Mouse (Mus musculus) olfactory bulb, adult 2 months (tissue): ENCODE measurements around the gene Ssr2.

Experiments
- CTCF ChIP-seq: fragments of 200-500 bp; IDR thresholded peaks from 2 replicates; pipeline ENCODE4 v1.5.1; 2012; ENCODE audit warnings: low read depth, mild to moderate bottlenecking, low read length, moderate library complexity; ENCODE audit not compliant: insufficient read depth
- POLR2A ChIP-seq: fragments of 200-500 bp; IDR thresholded peaks from 2 replicates; pipeline ENCODE4 v1.6.1; 2012; ENCODE audit warnings: mild to moderate bottlenecking, low read depth, low read length, moderate library complexity; ENCODE audit not compliant: insufficient read depth

DNA sequence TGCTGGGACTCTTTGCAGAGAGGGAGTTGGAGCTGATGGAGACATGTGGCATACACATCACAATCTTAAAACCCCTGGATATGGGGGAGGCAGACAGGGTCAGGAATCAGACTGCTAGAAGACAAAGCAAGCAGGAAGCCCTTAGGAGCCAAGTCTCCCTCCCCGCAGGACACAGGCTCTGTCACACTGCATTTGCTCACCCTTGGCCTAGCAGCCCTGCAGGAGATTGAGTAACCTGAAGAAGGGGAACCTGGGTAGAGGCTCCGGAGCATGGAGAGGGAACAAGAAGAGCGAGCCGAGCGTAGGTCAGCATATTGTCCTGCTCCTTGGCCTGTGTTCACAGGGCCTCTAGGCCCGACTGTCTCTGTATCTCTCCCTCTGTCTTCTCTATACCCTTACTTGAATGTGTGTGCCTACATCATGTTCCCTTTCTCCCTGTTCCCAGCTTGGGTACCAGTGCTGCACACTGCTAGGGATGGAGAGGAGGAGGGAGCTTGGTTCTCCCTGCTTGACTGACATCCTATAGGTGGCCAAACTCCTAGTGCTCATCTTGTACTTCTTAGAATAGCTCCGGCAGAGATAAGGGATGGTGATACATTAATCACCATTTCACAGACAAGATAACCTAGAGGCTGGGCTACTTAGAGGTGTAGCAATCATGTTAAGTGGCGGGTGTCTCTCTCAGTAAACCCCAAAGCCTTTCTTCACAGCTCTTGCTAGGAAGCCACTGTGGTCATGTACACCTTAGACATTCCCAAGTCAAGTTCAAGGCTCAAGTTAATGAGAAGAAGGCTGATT, 42.6 kb downstream of the Ssr2 start:
- no peak for TF ChIP-seq CTCF
- no peak for TF ChIP-seq POLR2A
